Mouse (Mus musculus): ENCODE measurements around the gene Zfp46.

Gene Zfp46

GRCm38 (mm10) chr4:136311042-136311999, 26.8 kb downstream of the Zfp46 start:
- peak; percentile 73 for DNase-seq

GRCm38 (mm10) chr4:136312616-136313015, 28.1 kb downstream of the Zfp46 start:
- DNase-seq = no peak

DNA sequence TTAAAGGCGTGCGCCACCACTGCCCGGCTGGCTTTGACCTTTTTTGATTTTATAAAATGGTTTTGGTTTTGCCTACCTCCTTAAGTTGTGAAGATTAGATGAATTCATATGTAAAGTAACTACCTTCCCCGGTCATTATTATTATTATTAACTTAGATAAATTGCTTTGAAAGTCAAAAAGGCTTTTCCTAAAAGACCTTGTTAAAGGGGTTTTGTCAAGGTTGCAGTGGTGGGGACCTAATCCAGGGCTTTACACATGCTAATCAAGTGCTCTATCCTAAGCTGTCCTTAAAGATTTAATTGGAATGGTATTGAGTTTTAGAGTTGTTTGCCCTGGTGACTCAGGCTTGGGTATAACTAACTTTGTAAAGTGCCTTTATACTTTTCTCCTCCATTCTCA, 33.2 kb downstream of the Zfp46 start:
- no peak for DNase-seq

- DNase-seq = no peak
Observed at GRCm38 (mm10) chr4:136320016-136320415, 35.5 kb downstream of the Zfp46 start.

DNA sequence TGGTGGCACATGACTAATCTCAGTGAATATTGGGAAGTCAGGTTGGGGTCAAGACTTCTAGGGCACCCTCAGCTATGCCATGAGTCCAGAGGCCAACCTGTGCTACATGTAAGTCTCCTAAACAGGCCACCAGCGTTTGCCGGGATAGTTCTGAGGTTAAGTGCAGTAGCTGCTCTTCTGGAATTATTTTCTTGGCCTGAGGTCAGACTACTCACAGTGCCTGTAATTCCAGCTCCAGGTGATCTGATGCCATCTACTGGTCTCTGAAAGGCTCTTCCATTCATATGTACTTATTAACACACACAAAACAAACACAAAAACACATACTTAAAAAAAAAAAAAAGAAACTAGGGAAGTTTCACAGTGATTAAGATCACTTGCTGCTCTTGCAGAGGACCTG, 39.7 kb downstream of the Zfp46 start:
- DNase-seq = peak; percentile 57

GRCm38 (mm10) chr4:136327238-136327637, 42.8 kb downstream of the Zfp46 start:
- DNase-seq = no peak

DNA sequence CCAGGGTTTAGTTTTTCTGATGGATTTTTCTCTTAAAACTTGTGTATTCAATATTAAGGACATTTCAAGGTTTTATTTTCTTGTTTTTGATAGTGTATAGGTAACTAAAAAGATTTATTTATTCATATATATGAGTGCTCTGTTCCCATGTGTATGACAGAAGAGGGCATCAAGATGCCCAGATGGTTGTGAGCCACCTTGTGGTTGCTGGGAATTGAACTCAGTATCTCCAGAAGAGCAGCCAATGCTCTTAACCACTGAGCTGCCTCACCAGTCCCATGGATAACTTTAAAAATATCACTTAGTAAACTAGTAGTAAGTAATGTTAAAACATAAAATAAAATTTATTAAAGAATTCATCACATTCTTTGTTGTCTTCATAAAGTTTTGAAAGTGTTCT, 43.6 kb downstream of the Zfp46 start:
- DNase-seq = no peak

DNA sequence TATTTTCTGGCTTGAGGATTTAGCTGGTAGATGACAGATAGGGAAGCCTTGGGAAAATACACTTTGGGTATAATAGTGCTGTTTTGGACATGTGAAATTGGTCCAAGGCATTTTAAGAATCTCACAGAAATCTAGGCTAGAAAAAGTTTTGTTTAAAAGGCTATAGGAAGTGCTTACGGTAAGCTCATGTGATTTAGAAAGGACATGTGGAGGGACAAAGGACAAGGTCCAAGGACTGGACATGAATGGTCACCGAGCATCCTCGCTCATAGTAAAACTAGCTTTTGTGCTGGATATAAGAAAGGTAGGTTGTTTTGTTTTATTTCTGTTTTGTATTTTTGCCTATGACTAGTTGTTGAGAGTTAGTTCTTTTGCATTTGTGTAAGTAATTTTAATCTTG, 47.2 kb downstream of the Zfp46 start:
- no peak for DNase-seq

GRCm38 (mm10) chr4:136333191-136333590, 48.7 kb downstream of the Zfp46 start:
- DNase-seq = no peak

DNA sequence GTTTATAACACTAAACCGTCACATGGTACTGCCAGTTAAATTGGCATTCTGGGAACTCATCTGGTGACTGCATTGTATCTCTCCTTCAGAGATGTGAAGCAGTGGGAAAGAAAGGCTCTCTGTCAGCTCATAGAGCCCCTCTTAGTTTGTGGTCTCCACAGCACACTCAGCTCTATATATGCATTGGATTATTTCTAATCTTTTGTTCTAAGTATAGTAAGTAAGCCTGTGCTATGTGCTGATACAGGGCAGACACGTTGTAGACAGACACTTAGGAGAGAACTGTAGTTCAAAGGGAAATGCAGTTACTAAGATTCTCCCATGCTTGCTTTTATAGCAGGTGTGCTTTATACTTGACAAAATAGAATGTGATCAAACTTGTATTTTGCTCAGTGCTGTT, 50.6 kb downstream of the Zfp46 start:
- DNase-seq = no peak

DNA sequence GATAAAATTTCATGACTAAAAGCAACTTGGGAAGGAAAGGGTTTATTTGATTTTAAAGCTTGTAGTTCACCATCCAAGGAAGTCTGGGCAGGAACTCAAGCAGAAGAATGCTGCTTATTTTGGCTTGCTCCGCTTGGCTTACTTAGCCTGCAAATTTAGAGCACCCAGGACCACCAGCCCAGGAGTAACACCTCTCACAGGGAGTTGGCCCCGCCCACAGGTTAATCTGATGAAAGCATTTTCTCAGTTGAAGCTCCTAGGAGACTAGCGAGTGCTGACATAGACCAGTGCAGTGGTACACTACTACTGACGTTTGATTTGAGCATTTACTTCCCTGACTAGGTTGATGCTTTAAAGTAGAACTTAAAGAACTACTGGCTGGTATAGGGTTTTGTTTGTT, 52.6 kb downstream of the Zfp46 start:
- DNase-seq = no peak
